Mouse (Mus musculus): ENCODE data around the gene Csrp3.

GRCm38 (mm10) chr7:48894763-48895162 lies 46.9 kb upstream of the Csrp3 start:
- TF ChIP-seq CTCF (IDR thresholded peaks at IDR 0.05; ENCODE audit: low read depth, low read length) (no peak), POLR2A (IDR thresholded peaks at IDR 0.05; ENCODE audit: extremely low read depth, insufficient read depth, low read length) (no peak)

All from liver, adult 2 months (tissue).